Mouse (Mus musculus): Measurements from ENCODE around the gene Trnau1ap. TPM values are rescaled to one million over a fixed set of nuclear protein-coding genes. Genes with fewer than 3 reads are reported as not detected.
"Not testable (repeated sequence)": the region's sequence is repeated elsewhere in the genome, so short reads cannot be mapped to it uniquely, and the experiment has no call there.

Trnau1ap gene
- polyA plus RNA-seq, 1 experiment, result 12.3 TPM

DNA sequence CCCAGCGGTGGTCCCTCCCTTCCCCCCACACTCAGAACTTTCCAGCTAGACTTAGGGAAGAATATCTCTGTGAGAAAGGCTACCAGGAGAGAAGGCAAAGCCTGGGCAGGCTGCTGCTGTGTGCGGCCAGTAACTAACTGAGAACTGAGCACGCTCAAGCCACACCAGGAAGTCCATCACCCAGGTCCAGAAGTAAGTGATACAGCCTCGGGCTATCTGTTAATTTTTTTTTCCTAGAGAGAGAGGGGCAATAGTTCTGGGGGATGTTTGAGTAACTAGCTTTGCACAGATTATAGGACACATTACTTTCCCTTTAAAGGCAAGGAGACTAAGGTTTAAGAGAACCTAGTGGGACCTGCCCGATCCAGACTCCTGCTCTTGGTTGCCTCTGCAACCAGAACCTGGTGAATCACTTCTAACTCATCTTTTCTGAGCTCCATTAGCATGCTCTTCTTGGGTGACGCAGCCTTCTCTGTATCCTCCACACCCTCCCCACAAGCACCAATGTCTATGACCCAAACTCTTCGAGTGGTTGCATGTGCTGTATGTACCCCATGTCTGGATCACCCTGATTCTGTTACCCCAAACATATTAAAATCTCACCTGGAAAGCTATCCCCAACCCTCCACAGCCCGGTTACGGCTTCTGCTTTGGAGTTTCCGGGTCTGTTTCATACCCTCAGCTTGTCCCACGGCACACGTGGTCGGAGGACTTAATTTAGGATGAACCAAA is 15.2 kb upstream of the Trnau1ap start:
- DNase-seq (ENCODE audit: low spot score), result no peak

GRCm38 (mm10) chr4:132341451-132341850 is 12.1 kb upstream of the Trnau1ap start:
- DNase-seq (ENCODE audit: low spot score), result no peak

GRCm38 (mm10) chr4:132338943-132339342 is 9.6 kb upstream of the Trnau1ap start:
- no peak for DNase-seq (ENCODE audit: low spot score)

DNA sequence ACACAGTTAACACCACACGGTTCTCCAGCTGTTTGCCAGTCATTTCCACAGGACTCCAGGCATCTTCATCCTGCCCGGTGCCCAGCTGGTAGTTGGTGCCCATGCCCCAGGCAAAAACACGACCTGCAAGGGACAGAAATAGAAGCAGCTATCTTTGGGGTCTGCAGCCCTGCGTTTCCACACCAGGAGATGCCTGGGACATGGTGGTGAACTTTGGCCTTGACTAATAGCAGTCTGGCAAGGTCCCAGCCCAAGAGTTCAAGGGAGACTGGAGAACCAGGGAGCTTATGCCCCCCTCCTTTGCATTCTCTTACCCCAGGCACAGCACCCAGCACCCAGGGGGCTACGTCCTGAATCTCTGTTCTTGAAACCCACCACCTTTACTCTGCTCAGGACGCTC is 3.5 kb upstream of the Trnau1ap start:
- DNase-seq (ENCODE audit: low spot score), result no peak

DNA sequence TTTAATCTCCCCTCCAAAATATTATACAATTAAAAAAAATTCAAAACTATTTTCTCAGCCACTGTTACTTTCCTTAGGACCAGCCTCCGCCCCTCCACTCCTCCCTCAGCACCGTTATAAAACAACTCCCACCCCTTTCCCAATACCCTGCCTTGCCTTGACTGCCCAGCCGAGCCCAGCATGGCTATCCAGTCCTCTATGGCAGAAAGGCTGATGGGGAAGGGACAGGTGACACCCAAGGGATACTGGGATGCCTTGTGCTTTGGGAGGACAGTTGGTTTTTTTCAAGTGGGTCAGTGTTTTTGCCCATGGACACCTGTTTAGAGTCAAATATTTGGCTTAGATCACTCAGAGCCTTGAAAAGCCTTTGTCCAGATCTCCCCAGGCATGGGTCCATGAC is 2.6 kb upstream of the Trnau1ap start:
- no peak for DNase-seq (ENCODE audit: low spot score)

DNA sequence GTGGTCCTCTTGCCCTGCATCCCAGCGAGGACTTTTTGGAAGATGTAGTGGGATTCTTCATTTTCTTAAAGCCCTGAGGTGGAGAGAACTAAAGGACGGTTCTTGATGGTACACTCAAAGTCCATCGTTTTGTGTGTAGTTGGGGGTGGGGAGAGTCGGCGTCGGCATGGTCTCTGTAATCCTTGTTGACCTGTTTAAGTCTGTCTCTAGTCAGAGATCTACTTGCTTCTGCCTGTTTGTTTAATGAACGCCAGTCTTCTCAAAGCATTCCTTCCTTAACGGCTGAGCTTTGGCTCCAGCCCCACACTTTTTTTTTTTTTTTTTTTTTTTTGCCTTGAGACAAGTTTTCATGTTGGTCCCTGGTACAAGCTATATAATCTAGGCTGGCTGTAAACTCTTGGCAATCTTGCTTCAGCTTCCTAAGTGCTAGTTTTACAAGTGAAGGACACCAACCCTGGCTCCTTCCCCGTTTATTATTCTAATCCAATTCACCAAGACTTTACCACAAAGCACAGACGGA is 557 bp upstream of the Trnau1ap start:
- no peak for DNase-seq (ENCODE audit: low spot score)

DNA sequence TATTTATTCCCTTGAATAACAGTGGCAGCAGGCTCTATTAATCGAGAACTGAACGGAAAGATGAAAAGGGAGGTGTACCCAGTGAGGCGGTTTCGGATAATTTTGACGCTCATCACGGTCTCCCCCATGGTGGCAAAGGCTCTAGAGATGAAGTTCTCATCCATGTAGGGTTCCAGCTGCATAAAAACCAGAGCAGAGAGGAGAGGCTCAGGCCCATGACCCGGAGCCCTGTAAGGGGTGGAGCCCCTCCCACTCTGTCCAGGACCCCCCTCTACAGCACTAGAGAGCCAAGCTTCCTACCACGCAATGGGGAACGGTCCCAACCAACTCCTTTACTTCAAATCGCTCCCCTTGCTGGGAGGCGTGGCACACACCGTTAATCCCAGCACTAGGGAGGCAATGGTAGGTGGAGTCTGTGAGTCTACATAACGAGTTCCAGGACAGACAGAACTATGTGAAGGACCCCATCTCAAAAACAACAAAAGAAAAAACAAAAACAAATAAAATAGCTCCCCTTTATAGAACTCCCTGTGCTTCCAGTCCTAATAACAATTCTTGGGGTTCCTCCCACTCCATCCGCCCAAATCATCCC is 851 bp downstream of the Trnau1ap start:
- no peak for DNase-seq (ENCODE audit: low spot score)

DNA sequence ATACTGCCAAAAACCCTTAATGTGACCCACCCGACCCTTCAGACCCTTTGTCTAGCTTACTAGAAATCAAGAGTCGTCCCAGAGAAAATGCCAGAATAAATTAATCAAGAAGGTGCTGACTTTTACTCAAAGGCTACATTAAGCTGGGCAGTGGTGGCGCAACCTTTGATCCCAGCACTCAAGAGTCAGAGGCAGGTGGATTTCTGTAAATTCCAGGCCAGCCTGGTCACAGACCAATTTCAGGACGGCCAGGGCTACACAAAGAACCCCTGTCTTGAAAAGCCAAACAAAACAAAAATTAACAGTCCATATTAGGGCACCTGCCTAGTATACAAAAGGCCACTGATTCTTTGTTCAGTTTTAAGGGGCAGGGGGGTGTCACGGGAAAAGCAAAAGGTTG is 2.9 kb downstream of the Trnau1ap start:
- DNase-seq (ENCODE audit: low spot score), result no peak

DNA sequence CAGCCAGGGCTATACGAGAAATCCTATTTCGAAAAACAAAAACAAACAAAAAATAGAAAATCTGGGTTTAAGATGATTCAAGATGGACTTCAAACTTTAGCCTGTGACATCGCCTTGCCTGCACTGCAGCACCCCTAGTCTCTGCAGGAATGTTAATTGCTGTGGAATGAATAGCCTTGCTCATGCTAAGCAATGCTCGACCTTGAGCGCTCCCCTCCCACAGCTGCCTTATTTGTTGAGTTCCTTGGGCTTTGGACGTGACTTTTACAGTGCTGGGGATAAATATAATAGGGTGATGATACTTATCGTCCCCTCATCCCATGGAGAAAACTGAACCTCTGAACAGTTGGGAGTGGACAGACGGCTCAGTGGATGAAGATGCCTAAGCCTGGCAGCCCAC is 13.6 kb downstream of the Trnau1ap start:
- DNase-seq (ENCODE audit: low spot score), result no peak

GRCm38 (mm10) chr4:132312627-132313026 is 16.7 kb downstream of the Trnau1ap start:
- DNase-seq (ENCODE audit: low spot score), result no peak

GRCm38 (mm10) chr4:132311801-132312200 is 17.5 kb downstream of the Trnau1ap start:
- DNase-seq (ENCODE audit: low spot score), result no peak

DNA sequence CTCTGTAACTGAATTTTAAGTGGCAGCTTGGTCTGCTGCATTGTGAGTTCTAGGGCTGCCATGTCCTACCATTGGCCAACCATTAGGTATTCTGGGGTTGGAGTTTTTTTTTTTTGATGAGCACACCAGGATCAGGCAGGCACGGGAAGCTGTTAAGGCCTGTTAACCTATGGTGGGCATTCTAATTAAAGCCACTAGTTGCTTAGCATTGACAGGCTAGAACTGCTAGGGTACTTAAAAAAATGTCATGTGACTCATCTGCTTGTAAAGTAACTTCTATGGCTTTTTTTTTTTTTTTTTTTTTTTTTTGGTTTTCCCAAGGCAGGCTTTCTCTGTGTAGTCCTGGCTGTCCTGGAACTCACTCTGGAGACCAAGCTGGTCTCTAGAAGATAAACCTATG is 18.1 kb downstream of the Trnau1ap start:
- no peak for DNase-seq (ENCODE audit: low spot score)

DNA sequence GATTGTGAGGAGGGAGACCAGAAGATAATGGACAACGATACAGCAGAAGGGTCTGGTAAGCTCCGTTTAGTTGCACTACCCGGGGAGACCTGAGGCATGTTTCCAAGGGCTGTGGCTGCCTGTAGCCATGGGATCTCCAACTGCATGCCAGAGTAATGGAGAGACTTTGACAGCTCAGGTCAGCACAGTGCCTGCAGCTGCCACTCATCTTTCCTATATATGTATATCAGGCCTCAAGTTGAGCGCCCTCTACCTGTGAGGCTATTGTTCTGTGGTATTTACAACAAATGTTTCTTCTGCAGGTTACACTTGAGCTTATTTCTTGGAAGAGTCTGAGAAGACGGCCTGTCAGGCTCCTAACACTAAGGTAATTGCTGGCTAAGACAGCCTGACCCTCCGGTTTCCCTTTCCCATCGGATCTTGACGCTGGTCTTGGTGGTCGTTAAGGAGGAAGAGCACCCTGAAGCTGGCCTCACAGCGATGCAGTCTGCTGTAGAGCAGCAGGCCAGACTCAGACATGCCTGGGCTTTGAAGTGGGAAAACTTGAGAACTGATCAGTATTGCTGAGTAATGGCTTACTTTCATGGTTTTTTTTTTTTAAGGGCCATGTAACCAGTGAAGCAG is 19.4 kb downstream of the Trnau1ap start:
- no peak for DNase-seq (ENCODE audit: low spot score)

- no peak for DNase-seq (ENCODE audit: low spot score)
Measured at GRCm38 (mm10) chr4:132309140-132309848, 20.0 kb downstream of the Trnau1ap start.

GRCm38 (mm10) chr4:132308437-132309139 is 20.8 kb downstream of the Trnau1ap start:
- DNase-seq (ENCODE audit: low spot score), result peak; percentile 81

- no peak for DNase-seq (ENCODE audit: low spot score)
Measured at GRCm38 (mm10) chr4:132306004-132306403, 23.3 kb downstream of the Trnau1ap start.

- no peak for DNase-seq (ENCODE audit: low spot score)
Measured at GRCm38 (mm10) chr4:132305276-132305675, 24.1 kb downstream of the Trnau1ap start.

GRCm38 (mm10) chr4:132303484-132303883 is 25.9 kb downstream of the Trnau1ap start:
- DNase-seq (ENCODE audit: low spot score), result not testable (repeated sequence)

GRCm38 (mm10) chr4:132302939-132303479 is 26.3 kb downstream of the Trnau1ap start, which contains the start of gene Rab42:
Gene Rab42 (minus strand): TSS chr4:132303385.
- DNase-seq (ENCODE audit: low spot score), result peak; percentile 42

GRCm38 (mm10) chr4:132301965-132302938 is 27.1 kb downstream of the Trnau1ap start:
- no peak for DNase-seq (ENCODE audit: low spot score)

All from urinary bladder, adult 2 months (tissue).